Mouse (Mus musculus) liver, postnatal 0 days (tissue): Measurements from ENCODE around the gene Taok3.

Experiments
- CTCF ChIP-seq: sonication (generic); IDR thresholded peaks from 2 replicates; pipeline ENCODE4 v1.5.1; 2016; ENCODE audit warnings: antibody characterized with exemption, low read depth
- EP300 ChIP-seq: IDR thresholded peaks from 2 replicates; pipeline ENCODE4 v1.6.1; 2016; ENCODE audit warnings: antibody characterized with exemption, low read depth, mild to moderate bottlenecking

DNA sequence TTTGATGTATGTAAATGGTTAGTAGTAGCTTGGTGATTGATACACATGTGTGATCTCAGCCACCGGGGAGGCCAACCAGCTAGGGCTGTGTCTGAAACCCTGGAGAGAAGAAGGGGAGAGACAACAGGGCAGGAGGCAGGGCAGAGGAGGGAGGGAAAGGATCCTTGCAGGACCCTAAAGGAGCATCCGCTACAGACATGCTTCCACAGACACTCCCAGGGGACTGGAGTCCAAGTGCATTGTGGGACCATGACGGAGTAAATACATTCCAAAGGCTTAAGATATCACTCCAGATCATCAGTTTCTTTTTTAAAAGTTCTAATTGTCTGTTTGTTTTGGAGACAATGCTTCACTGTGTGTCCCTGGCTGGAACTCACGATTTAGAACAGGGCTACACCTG lies 94.1 kb downstream of the Taok3 start:
- TF ChIP-seq CTCF = no peak
- TF ChIP-seq EP300 = no peak
